Mouse (Mus musculus) hematopoietic stem cell, adult 5-6 weeks (primary cell): ENCODE measurements around the gene Gspt1. TPM values are rescaled to one million over a fixed set of nuclear protein-coding genes. Genes with fewer than 3 reads are reported as not detected.
"Not testable (repeated sequence)": the region's sequence is repeated elsewhere in the genome, so short reads cannot be mapped to it uniquely, and the experiment has no call there.

Source experiments
- ATAC-seq, 2 experiments: fragments of 125-278 bp in 1 of 2; replicated peaks in 1 of 2; 2 replicates each; pipeline ENCODE4 v1.8.0; 2016 to 2017; ENCODE audit warnings: inconsistent platforms in 2 of 2, mild to moderate bottlenecking in 2 of 2, moderate number of reproducible peaks in 2 of 2, low read depth in 1 of 2, moderate TSS enrichment in 1 of 2; ENCODE audit not compliant: low FRiP score in 2 of 2, poor library complexity in 2 of 2, severe bottlenecking in 2 of 2, insufficient read depth in 1 of 2, low TSS enrichment in 1 of 2
- total RNA-seq: library from RNA; stranded (forward); fragments of 172-1452, 232-1000 nt; gene quantifications from 2 replicates; pipeline ENCODE4 v1.2.3, GENCODE M21; 2017

Gene Gspt1
- total RNA-seq, result 120 and 141 TPM in 2 replicates

DNA sequence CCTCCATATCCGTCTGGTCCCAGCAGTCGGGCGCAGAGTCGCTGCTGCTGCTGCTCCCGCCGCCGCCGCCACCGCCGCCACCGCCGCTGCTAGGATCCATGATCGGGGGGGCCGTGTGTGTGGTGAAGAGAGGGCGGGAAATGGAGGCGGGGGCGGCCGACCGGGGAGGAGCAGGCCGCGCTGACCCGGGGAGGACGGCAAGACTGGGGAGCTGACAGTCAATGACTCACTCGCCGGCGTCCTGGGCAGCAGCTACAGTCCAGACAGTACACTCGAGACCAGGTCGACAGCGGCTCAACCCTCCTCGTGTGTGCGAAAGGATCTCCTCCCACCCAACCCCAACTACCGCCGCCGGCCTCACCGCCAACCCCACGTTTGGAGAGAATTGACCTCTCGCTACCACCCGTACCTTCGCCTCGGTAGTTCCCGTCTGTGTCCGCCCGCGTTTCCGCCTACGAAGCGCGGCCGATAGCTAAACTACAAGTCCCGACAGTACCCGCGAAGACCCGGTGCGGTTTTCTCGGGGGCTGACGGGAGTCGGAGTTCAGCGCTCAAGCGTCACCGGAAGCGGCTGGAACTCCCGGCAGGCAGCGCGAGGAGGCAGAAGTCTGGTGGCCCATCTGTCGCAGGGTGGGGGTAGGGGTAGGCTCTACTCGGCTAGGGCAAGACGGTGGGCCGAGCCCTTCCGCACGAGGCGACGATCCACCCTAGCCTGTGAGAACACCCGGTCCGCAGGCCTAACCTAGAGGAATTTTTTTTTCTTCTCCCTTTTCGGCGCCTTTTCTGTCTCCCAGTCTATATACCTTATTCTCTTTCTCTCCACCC, at the start of gene Gspt1:
TSS of gene Gspt1 (minus strand) at position 428 of the 825 bp plus-strand sequence.
- peak; percentile 98 for ATAC-seq

DNA sequence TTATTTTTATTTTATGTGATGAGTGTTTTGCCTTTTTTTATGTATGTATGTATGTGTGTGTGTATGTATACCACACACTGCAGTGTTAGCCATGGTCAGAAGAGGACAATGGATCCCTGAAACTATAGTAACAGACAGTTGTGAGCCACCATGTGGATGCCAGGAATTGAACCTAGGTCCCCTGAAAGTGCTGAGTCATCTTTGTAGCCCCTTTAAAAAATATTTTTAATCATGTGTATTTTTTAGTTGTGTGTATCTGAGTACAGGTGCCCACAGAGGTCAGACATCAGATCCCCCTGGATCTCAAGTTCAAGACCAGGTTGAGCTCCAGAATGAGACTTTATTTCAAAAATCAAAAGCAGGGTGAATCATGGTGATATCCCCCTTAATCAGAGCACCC, 49.6 kb upstream of the Gspt1 start:
- ATAC-seq, result no peak

DNA sequence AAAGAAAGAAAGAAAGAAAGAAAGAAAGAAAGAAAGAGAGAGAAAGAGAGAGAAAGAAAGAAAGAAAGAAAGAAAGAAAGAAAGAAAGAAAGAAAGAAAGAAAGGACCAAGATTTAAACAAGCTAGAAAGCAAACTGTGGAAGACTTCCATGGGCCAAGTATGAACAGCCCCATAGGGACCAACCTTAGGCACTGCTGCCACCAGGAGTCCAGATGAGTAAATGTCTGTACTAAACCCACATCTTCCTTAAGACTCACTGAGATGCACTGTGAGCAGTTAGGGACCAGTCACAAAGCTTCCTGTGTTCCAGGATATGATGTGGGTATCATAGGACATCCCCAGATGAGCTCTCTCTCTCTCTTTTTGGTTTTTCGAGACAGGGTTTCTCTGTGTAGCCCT, 43.6 kb upstream of the Gspt1 start:
- ATAC-seq, result peak; percentile 85 to 89

DNA sequence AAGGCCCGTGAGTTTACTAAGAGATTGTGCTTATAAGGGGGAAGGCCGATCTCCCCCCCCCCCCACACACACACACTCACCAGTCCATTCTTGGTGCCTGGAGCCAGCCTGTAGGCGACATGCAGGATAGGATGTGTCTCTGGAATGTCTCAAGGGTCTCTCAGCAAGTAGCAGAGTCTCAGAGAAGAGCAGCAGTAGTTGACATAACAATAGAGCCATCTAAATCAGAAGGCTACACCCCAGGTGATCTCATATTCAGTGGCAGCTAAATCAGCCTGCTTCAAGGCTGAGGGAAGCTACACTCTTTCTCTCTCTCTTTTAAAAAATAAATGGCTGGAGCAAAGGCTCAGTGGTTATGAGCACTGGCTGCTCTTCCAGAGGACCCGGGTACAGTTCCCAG, 41.5 kb upstream of the Gspt1 start:
- ATAC-seq, result not testable (repeated sequence)

DNA sequence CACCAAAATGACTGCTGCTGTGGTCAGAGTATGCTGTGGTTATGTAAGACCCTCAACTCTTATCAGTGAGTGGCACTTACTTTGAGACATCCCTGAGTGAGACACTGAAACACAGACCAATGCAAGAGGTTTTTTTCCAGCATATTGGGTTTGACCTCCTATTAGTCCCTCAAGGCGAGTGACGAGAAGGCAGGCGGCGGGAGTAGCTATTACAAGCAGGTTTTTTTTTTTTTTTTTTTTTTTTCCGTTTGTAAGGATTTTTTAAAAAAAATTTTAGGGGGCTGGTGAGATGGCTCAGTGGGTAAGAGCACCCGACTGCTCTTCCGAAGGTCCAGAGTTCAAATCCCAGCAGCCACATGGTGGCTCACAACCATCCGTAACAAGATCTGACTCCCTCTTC, 34.7 kb upstream of the Gspt1 start:
- ATAC-seq, result not testable (repeated sequence)

DNA sequence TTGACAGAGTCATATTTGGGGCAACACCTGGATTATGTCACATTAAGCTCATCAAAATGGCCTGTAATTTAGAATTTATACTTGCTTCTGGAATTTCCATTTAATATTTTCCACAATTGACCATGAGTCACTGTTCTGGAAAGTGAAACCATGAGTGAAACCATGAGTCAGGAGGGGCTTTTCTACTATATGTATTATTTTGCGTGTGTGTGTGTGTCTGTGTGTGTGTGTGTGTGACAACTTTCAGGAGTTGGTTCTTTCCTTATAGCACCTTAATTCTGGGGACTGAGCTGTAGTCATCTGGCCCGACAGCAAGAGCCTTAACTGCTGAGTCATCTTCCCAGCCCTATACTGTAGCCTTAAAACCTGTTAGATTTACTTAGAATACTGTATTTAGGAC, 31.8 kb upstream of the Gspt1 start:
- no peak; a peak in 1 of 4 replicates for ATAC-seq

DNA sequence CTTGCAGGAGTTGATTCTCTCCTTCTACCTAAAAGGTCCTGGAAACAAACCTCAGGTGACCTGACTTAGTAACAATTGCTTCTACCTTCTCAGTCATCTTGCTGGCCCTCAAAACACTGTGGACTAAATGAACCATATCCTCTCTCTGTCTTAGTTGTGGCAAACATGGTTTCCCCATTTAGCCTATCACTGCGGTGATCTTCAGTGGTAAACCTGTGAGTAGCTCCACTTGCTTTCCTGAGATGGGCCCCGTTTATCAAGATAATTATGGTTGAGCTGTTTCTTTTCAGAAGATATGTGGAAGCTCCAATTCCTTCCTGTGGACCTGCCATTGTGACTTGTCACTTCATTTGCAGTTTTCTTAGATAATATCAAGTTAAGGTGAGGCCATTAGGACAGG, 30.8 kb upstream of the Gspt1 start:
- ATAC-seq, result no peak

DNA sequence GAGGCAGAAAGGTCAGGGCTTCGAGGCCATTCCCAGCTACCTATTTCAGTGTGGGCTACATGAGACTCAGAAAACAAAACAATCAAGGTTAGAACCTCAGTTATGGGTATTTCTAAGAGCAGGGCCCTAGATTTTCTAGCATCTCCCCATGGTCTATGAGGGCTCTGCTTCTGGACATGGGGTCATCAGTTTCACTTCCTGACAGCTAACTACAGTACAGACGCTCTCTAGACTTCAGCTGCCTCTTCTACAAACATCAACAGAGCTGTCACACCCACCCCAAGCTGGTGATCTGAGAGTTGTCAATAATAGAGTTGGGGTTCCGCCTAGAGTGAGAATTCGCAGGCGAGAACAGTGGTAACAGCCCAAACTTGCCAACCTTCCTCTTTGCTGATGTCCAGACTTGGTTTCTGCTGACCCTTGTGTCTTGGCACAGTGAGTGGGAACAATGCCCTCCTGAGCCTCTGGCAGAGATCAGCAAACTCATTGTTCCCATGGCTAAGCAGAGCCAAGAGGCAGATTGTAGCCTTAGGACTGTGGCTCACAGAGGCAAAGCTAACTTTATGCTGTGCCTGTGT, 28.6 kb upstream of the Gspt1 start:
- no peak for ATAC-seq

DNA sequence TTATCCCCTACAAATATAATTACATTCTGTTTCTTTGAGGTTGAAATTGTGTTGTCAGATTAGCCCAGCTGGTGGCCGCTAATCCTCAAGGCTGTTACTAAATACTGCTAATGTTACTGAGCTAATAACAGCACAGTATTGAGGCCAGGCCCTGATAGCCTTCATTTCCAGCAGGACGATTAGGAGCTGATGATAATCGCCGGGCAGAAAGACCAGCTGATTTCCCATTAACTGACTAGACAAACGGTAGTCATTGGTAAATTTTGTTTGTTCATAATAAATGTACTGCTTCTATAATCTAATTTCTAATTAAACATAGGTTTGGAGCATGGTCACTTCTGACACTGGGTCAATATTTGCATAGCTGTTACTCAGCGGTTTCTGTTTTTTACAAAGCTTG, 24.7 kb upstream of the Gspt1 start:
- no peak for ATAC-seq

DNA sequence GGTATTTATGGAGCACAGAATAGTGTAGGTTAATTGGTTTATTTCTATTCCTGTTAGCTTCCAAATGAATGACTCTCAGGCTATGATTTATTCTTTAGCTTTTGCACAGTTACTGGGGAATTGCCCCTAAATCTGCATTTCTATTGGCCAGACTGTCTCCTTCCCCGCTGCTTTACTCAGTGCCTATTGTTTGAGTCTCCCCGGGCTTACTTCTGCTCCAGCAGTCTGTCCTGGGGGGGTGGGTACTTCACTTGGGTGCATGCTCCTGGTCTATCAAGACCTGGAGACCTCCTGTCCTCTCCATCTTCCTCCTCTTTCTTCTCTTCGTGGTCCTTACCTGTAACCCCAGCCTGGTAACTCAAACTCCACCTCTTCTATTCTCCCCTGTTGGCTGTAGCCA, 22.8 kb upstream of the Gspt1 start:
- ATAC-seq, result no peak

DNA sequence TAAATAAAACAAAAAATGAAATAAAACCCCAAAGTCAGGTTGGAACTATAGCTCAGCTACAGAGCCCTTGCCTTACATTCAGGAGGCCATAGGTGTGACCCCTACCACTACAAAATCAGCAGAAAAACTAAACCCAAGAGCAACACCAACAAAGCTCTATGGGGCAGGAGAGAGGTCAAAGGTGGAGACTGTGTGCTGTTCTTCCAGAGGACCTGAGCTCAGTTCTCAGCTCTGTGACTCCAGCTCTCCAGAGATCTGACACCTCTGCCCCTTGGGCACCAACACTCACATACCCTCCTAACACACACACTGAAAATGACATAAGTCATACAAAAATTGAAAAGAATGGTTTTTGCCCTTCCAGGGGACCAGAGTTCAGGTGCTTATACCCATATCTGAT, 16.9 kb upstream of the Gspt1 start:
- ATAC-seq, result no peak

DNA sequence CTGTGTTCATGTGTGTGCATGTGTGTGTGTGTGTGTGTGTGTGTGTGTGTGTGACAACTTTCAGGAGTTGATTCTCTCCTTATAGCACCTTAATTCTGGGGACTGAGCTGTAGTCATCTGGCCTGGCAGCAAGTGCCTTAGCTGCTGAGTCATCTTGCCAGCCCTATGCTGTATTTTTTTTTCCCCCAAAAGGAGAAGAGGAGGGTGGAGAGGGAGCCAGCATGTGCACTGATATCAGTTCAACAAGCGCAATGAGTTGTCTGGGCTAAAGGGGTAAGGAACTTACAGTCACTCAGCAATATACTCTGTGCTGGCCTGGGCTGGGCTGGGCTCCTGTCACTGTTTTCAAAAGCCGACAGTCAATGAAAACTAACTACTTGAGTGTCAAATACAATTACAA, 16.5 kb upstream of the Gspt1 start:
- ATAC-seq, result peak; percentile 95 to 96

DNA sequence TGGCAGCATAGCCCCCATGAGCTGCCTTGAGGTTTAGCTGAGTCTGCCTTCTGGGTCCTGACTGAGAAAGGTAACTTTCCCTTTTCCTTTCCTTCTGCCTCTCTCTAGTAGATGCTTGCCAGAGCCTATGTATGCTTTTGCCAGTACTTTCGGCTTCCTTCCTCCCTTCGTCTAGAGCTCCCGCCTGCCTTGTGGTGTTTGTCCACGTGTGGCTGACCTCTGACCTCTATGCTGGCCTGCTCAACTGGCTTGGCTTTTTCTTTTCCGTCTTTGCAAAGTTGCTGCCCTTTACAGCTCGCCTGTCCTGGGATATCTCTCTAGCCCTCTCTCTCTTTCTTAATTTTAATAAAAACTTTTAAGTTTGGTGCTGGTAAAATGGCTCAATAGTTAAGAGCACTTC, 15.7 kb upstream of the Gspt1 start:
- ATAC-seq, result no peak

DNA sequence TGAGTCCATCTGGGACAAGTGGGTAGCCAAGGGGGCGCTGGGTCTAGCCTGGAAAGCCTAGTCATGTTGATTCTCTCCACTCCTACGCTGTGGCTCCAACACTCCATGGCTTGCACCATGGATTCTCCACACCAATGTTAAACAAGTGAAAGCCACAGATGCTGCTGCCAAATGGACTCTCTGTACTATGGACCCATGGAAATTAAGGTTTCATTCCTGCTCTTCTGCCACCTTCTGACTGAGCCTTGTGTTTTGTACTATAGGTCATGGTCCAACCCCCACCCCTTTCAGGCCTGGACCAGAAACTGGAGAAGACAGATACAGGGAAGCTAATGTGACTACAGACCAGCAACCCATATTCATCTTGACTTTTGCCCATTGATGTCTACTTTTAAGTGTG, 12.4 kb upstream of the Gspt1 start:
- no peak for ATAC-seq

DNA sequence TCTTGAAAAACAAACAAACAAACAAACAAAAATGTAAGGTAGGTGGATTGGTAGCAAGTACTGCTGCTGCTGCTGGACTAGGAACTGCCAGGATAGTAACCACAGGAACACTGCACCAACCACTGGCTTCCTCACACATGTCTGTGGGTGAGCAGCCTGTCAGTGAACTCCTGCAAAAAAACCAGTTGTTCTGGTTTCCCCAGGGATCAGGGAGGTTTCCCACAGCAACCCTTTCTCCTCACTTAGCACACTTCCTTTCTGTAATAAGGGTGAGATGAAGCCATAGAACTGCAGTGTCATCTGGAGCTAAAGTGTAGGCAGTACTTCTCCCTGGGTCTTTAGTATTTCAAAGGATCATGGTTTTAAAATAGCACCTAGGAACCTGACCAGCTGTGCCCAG, 9.1 kb upstream of the Gspt1 start:
- ATAC-seq, result peak; percentile 68 to 71

DNA sequence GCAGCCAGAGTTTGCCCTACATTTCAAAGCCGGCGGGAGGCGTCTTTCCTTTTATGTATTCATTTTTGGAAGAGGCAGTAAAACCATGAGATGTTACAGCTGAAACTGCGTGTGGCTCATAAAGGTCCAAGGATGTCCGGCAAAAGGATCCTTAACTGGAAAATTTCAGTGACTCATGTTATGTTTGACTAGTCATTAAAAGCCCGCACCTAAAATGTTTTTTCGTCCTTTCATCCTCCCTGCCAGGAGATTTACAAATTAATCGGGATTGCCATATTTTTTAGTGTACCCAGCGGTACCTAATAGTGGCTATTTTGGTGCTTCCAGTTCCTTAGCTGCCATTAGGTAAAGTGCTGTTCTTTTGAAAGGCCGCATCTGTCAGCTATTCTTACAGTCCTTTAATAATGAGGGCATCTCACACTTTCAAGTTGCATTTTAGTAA, 619 bp upstream of the Gspt1 start:
- ATAC-seq, result no peak

DNA sequence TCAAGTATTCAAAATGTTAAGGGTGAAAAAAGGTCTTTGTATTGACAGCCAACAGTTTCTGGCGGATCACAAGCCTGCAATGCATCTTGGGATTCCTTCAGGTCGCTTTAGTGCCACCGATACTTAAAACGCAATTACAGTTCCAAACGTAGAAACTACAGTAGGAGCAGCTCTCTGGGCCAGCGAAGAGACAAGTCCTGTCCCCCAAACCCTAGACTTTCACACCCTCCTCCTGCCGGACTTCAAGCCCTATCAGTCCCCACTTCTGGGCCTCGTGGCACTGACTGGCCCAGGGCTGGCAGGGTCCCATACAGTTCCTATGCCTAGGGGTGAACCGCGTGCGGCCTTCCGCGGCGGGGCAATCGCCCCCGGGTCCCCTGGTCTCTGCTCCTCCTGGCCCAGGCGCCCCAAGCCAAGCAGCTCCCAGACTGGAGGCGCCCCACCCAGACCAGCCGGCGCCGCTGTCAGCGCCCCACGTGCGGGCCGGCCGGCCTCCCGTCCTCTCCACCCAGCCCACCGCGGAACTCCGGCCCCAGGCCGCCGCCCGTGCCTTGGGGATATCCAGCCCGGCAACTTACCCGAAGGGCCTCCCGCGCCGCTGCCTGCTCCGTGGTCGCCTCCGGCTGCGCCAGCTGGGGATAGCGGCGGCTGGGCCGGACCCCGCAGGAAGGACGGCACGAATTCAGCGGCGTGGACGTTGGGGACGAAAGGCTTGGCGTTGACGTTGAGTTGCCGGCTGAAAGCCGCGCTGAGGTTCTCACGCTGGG, 877 bp downstream of the Gspt1 start:
- ATAC-seq, result 0 out of 4 replicates have a peak, but pooled peaks of 1 of the 2 experiments have one; percentile 4

DNA sequence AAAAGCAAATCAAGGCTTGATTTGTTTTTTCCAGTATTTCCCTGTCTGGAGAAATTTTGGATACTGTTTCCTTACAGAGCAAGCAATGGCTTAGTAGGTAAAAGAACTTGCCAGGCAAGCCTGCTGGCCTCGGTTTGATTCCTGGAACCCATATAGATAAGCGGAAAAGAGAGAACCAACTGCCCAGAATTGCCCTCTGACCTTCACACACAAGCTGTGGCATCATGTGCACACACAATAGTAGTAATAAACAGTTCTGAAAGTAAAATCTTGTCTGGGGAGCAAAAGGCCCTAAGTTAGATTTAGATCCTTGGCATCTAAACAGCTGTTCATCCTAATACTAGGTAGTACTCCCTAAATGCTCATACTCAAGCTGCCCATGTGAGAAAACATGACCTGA, 6.3 kb downstream of the Gspt1 start:
- no peak for ATAC-seq
